Mouse (Mus musculus): Measurements from ENCODE around the gene Got1.
"Not testable (repeated sequence)": the region's sequence is repeated elsewhere in the genome, so short reads cannot be mapped to it uniquely, and the experiment has no call there.

Gene Got1

GRCm38 (mm10) chr19:43521996-43522395 is 2.4 kb downstream of the Got1 start:
- no peak for DNase-seq (ENCODE audit: low read depth, low spot score)

GRCm38 (mm10) chr19:43521362-43521761 is 3.0 kb downstream of the Got1 start:
- no peak for DNase-seq (ENCODE audit: low read depth, low spot score)

GRCm38 (mm10) chr19:43520402-43520801 is 4.0 kb downstream of the Got1 start:
- peak; percentile 90 for DNase-seq (ENCODE audit: low read depth, low spot score)

- DNase-seq (ENCODE audit: low read depth, low spot score): no peak
Measured at GRCm38 (mm10) chr19:43519226-43519625, 5.2 kb downstream of the Got1 start.

- DNase-seq (ENCODE audit: low read depth, low spot score): no peak
Measured at GRCm38 (mm10) chr19:43518261-43518660, 6.1 kb downstream of the Got1 start.

- DNase-seq (ENCODE audit: low read depth, low spot score): no peak
Measured at GRCm38 (mm10) chr19:43517808-43518207, 6.6 kb downstream of the Got1 start.

GRCm38 (mm10) chr19:43517320-43517719 is 7.1 kb downstream of the Got1 start:
- no peak for DNase-seq (ENCODE audit: low read depth, low spot score)

- DNase-seq (ENCODE audit: low read depth, low spot score): no peak
Measured at GRCm38 (mm10) chr19:43516397-43517035, 7.9 kb downstream of the Got1 start.

GRCm38 (mm10) chr19:43515668-43516396 is 8.6 kb downstream of the Got1 start:
- DNase-seq (ENCODE audit: low read depth, low spot score): peak; percentile 75

- DNase-seq (ENCODE audit: low read depth, low spot score): no peak
Measured at GRCm38 (mm10) chr19:43513874-43514273, 10.5 kb downstream of the Got1 start.

- peak; percentile 76 for DNase-seq (ENCODE audit: low read depth, low spot score)
Measured at GRCm38 (mm10) chr19:43511621-43512620, 12.5 kb downstream of the Got1 start.

- peak; percentile 73 for DNase-seq (ENCODE audit: low read depth, low spot score)
Measured at GRCm38 (mm10) chr19:43510436-43511220, 13.8 kb downstream of the Got1 start.

- DNase-seq (ENCODE audit: low read depth, low spot score): peak; percentile 87
Measured at GRCm38 (mm10) chr19:43505441-43505840, 19.0 kb downstream of the Got1 start.

GRCm38 (mm10) chr19:43503593-43503992 is 20.8 kb downstream of the Got1 start:
- DNase-seq (ENCODE audit: low read depth, low spot score): not testable (repeated sequence)

GRCm38 (mm10) chr19:43502630-43503029 is 21.8 kb downstream of the Got1 start:
- peak; percentile 68 for DNase-seq (ENCODE audit: low read depth, low spot score)

- DNase-seq (ENCODE audit: low read depth, low spot score): peak; percentile 93
Measured at GRCm38 (mm10) chr19:43498874-43499273, 25.5 kb downstream of the Got1 start.

GRCm38 (mm10) chr19:43497440-43497839 is 27.0 kb downstream of the Got1 start:
- no peak for DNase-seq (ENCODE audit: low read depth, low spot score)

- peak; percentile 83 for DNase-seq (ENCODE audit: low read depth, low spot score)
Measured at GRCm38 (mm10) chr19:43495846-43496245, 28.6 kb downstream of the Got1 start.

- DNase-seq (ENCODE audit: low read depth, low spot score): no peak
Measured at GRCm38 (mm10) chr19:43494914-43495313, 29.5 kb downstream of the Got1 start.

GRCm38 (mm10) chr19:43493878-43494277 is 30.5 kb downstream of the Got1 start:
- no peak for DNase-seq (ENCODE audit: low read depth, low spot score)

GRCm38 (mm10) chr19:43493316-43493715 is 31.1 kb downstream of the Got1 start:
- peak; percentile 81 for DNase-seq (ENCODE audit: low read depth, low spot score)
